Mouse (Mus musculus) retina, embryonic 14.5 days (tissue): ENCODE results near the gene Pid1.

Source experiments
- DNase-seq: peaks from one replicate; pipeline ENCODE4 v3.0.0-alpha.2; 2015; ENCODE audit warnings: low spot score

Gene Pid1

GRCm38 (mm10) chr1:84056884-84057630 is 306.9 kb downstream of the Pid1 start:
- peak; percentile 18 for DNase-seq

DNA sequence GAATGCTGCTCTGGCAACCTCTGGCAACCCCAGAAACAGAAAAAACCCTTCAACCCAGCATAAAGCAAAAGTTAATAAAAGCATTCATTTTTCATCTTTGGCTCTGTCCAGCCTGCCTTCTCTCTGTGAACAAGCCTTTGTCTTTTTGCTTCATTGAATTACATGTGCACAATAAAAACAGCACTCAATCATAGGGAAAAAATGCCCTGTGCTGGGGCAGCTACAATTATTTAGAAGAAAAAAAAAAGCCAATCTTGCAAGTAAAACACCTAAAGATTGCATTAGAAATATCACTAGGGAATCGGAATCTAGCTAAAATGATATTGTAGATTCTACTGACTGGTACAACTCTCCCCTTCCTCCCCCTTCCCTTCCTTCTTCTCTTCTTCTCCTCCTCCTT is 307.7 kb downstream of the Pid1 start:
- peak; percentile 63 for DNase-seq

DNA sequence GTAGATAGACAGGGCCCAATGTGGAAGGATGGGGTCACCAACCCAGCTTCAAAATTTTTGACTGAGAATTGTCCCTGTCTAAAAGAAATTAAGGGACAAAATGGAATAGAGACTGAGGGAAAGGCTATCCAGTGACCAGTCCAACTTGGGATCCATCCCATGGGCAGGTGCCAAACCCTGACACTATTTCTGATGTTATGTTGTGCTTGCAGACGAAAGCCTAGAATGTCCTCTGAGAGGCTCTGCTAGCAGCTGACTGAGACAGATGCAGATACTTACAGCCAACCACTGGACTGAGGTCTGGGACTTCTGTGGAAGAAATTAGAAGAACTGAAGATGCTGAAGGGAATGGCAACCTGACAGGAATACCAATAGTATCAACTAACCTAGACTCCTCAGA is 338.2 kb downstream of the Pid1 start:
- no peak for DNase-seq

GRCm38 (mm10) chr1:84012871-84013375 is 351.1 kb downstream of the Pid1 start:
- no peak for DNase-seq

GRCm38 (mm10) chr1:84002630-84003029 is 361.4 kb downstream of the Pid1 start:
- no peak for DNase-seq
